Mouse (Mus musculus) kidney, postnatal 14 days (tissue): Measurements from ENCODE around the gene Brf1.

Experiments used
- DNase-seq: peaks from one replicate; pipeline ENCODE4 v3.0.0; 2022; ENCODE audit warnings: mixed read lengths

Gene Brf1

DNA sequence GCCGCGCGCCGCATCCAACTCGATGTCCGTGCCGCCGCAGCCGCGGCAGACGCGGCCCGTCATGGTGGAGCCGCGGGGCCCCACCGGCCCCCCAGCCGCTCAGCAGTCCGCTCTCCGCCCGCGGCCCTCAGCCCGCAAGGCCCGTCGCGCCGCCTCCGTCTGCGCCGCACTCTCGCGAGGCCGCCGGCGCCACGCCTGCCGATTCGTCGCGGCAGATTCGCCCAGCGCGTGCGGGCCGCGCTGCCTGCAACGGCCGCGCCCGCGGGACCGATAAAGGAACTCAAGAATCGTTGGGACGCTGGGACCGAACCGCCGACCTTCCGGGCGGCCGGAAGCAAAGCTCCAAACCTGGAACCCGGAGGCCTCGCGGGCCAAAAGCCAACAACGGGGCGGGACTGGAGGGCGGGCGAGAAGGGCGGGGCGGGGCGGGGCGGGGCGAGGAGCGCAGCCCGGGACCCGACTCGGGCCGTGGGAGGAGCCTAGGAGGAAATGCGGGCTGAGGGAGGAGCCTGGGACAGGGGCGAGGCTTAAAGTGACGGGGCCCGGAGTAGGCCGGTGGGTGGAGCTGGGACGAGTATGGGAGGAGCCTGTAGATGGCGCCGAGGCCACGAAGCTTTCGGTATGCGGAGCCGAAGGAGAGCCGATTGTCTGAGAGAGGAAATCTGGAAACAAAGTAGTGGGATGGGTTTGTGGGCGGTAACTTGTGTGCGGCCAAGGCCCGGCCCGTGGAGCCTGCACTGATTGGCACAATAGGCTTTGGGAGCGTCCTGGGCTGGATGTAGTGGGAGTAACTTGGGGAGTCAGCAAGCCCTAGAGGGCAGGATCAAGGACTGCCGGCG, at the start of gene Brf1:
TSS of gene Brf1 (minus strand) at position 411 of the 839 bp plus-strand sequence.
- DNase-seq, result peak; percentile 98

DNA sequence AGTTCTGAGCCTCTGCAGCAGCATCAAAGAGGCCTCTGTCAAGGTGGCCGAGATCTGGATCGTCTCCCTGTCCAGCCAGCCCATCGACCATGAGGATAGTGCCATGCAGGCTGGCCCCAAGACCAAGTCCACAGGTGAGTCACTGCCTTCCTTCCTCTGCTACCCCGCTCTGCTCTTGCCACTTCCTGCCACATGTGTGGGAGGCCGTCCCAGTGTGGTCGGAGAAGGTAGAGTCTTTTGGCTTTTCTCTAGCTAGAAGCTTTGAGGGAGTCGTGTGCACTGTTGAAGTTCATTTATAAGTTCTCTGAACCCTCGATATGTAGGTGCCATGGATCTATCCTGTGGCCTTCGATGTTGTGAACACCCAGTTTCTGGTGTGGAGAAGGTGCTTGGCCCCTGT, 49.3 kb upstream of the Brf1 start:
- DNase-seq, result no peak

DNA sequence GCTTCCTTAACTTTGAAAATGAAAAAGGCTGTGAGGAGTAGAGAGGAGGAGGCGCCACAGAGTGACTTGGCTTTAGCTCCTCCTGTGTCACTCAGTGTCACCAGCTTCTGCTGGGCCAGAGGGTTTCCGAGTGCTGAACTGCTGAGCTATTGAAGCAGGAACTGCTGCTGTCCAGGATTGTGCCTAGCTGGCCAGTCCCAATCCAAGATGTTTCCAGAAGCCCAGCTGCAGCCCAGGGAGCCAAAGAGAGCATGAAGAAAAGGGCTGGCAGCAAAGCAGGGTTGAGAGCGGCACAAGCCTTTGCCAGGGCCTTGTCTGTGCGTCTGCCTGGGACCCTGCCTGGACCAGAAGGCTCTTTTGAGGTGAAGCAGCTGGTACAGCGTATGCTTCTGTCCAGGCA, 47.6 kb upstream of the Brf1 start:
- no peak for DNase-seq

DNA sequence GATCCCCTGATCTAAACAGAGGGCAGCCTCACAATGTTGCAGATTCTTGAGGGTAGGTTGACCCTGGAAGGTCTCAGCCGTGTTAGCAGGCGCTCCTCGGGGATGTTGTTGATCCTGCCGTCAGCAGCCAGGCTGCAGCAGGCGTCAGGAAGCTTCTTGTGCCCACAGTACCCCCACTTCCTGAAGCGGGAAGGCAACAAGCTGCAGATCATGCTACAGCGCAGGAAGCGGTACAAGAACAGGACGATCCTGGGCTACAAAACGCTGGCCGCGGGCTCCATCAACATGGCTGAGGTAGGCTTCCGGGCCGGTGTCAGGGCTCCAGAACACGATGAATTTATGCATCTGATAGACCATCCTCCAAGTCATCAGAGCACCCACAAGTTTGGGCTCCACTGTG, 46.4 kb upstream of the Brf1 start:
- DNase-seq, result no peak

DNA sequence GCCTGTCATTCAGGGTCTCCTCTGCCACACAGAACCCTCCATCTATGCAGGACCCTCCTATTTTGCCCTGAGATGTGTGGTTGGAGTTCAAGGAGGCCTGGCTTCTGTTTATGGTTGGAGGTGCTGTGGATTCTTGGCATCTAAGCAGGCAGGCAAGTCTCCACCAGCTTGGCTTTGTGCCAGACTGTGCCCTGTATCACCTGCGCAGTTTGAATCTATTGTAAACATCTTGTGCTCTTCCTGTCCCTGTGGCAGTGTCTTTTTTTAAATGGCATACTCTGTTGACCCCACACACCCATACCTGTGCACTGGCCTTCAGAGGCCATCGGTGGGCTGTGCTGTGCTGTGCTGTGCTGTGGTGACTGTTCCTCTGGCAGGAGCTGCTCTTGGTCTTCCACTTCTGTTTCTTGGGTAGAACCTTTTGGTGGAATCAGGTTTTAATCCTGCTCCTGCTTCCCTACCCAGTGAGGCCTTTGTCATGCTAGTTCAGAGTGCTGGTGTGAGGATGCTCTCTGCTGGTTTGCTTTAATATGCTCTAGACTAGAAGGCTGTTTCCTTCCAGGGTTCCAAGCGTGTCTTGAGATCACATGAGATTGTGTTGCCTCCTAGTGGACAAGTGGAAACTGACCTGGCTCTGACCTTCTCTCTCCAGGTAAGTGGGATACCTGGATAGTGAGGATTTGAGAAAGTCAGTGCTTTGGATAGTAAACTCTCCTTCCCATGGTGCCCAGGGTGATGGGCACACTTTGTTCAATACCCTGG, 44.6 kb upstream of the Brf1 start:
- DNase-seq, result peak; percentile 67

DNA sequence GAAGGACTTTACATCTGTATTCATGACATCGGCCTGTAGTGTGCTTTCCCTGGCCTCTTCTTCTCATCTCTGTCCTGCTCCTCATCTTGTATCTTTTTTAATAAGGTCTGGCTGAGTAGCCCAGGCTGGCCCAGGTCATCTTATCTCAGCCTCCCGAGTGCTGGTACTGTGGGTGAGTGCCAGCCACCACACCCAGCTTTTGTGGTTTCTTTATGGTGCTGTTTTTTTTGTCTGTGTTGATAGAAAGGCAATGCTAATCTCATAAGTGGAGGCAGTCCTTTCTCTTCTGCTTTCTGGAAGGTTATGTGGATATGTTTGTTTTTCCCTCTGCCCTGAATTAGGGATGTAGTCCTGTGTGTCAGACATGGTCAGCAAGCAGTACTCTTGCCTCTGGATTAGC, 42.0 kb upstream of the Brf1 start:
- DNase-seq, result no peak

DNA sequence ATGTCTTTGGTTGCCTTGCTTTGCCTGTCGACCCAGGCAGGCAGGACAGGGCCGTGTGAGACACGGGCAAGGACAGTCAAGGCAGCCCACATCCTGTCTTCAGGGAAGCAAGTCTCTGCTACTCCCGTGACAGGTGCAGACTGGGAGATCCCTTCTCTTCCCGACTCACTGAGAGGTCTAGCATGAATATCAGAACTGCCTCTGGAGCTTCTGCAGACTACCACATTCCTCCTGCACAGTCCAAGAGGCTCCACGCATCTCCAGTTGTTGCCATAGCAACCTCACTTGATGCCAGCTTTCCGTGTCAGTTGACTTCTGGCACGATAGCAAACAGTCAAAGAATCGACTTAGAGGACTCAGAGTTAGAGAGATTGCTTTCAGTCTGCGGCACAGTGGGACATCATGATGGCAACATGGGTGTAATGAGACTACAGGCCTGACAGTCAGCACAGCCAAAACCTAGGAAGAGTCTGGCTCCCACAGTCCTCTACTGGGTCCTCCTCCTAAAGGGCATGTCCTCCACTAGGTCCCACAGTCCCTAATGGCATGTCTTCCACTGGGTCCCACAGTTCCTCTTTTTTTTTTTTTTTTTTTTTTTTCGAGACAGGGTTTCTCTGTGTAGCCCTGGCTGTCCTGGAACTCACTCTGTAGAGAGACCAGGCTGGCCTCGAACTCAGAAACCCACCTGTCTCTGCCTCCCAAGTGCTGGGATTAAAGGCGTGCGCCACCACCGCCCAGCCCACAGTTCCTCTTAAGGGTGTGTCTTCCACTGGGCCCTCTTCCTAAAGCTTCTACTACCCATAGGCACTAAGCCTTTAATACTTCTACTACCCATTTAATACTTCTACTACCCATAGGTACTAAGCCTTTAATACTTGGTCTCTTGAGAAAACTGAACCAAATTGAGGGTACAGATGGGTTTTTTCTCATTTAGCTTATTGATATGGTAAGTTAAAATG, 41.3 kb upstream of the Brf1 start:
- peak; percentile 40 for DNase-seq

DNA sequence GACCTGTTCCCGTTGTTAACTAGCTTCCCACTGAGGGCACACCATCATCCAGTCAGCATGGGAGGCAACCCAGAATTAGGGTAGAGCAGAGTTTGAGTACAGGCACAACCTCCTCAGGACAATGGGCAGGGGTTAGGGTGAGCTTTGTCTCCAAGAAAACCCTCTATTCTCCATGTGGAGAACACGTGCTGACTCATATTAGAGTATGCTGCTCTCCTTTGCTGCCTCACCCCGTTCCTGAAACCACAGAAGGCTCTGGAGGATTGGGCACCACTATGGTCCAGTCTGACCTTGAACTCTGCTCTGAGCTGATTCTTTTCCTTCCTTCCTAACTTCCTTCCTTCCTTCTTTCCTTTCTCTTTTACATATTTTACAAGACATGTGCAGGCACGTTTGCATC, 37.9 kb upstream of the Brf1 start:
- DNase-seq, result no peak

DNA sequence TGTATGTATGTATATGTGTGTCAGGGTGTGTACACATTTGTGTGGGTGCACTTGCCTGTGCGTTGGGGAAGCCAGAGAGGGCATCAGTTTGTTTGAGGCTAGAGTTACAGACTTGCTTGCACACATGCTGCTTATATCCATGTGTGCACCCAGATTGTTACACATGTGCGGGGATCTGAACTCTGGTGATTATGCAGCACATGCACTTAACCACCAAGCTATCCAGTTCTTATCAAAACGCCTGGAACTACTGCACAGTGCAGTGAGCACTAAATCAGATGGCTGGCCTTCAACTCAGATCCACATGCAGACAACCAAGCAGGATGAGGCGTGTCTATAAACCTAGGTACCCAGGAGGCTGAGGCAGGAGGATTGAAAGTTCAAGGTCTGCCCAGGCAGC, 36.5 kb upstream of the Brf1 start:
- DNase-seq, result no peak

DNA sequence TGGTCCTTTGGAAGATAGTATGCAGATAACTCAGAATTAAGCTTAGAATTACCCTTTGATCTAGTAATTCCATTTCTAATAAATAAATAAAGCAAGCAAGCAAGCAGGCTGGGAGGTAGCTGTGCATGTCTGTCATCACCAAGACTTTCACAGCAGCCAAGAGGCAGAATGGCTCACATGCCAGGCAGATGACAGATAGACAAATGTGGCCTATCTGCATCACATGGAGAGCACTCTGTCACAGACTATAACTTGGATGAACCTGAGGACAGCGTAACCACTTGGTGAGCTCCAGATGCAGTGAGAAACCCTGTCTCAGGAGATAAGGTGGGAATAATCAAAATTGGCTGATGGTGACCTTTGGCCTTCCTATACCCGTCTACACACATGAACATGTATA, 34.6 kb upstream of the Brf1 start:
- no peak for DNase-seq

DNA sequence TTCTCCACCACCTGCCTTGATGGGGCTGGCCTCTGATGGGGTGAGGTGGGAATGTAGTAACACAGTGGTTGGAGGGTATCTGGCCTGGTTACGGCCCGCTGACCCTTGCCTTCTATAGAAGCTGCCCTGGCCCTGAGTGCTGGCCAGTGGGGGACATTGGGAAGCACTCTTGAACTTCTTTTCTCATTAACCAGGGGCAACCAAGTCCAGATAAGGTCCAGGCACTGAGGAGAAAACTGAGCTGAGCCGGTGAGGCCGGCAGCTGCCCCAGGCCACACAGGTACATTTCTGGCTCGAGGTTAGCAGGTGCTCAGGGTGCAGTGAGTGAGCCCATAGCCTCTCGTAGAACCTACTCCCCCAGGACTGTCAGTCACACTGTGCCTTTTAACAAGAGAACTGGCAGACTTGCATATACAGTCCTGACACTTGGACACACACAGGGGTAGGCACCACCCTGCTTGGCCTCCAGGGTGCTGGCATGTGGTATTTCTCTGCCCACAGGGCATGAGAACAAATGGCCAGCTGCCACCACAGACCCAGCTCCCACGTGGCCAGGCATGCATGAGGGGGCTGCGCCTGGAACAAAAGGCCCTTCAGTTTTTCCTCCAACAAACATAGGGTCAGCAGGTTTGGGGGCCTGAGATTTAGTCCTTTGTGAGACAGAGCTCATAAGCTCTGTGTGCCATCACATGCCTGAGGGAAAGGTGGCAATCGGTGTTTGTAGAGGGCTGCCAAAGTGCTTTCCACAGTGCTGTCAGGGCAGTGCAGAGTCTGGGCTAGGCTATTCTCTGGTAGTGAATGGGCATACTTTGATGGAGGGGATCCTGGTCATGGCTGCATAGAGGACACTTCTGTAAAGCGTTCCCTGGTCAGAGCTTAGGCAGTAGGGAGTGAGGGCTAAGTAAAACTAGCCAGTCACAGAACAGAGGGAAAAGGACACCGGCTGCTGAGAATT, 32.1 kb upstream of the Brf1 start:
- DNase-seq, result peak; percentile 79

DNA sequence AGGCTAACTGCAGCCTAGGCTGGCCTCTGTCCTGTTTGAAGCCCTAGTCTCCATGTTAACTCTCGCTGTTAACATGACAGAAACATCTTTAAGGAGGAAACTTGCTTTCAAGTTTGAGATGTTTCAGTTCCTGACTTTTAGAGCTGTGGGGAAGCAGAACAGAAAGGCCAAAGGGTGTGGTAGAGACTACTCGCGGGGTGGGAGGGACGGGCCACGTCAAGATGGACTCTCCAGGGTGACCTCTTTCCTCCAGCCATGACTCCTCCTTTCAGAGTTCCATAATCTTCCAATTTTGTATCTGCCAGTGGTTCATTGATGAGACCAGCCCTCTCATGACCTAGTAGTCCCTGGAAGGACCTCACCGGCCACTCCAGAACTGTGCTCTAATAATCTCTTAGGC, 30.9 kb upstream of the Brf1 start:
- no peak for DNase-seq

DNA sequence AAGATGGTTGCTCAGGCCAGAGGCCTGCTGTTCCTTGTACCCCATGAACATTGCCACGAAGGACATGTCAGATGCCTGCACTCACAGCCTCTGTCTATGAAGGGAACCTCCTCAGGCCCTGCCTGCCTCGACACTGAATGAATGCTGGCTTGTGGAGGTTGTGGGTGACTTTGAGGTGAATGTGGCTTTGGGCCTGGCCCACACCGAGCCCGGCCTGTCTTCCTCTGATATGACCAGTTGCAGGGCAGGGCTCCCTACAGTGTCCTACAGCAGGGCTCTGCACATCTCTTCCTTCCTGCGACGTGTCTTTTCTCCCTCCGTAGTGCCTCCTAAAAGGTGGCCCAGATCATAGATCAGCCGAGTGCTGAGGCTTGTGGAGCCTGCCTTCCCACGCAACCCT, 30.5 kb upstream of the Brf1 start:
- DNase-seq, result no peak

DNA sequence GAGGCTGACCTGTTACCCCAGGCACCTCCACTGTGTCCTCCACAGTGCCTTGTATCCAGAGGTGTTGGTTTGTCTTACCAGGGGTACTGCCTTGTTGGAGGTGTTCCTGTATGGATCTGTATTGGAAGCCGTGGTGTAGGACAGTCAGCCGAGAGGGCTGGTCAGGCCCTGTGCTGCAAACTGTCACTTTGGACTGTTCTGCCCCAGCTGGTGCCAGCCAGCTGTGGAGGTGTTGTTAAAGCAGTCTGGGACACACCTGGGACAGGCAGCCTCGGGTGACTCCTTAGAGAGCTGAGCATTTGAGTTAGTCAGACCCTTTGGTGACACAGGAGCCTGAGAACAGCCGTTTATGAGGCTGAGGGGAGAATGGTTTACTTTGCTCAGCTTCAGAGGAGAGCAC, 29.5 kb upstream of the Brf1 start:
- no peak for DNase-seq

DNA sequence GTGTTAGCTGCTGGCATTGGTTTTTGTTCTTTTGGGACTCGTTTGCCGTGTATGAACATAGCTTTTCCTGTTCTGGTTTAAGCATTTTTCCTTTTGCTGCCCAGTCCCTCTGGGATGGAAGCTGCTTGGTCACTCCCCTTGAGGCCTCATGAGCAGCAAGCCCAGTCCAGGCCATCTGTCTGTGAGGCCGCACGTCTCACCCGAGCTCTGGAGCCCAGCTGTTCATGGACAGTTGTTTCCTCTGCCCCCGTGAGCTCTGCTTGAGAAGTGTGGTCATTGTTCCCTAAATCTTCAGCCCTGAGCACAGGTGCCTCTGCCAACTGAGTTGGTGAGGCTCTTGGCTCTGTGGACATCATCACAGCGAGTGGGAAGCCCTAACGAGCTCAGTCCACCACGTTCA, 28.4 kb upstream of the Brf1 start:
- DNase-seq, result no peak

DNA sequence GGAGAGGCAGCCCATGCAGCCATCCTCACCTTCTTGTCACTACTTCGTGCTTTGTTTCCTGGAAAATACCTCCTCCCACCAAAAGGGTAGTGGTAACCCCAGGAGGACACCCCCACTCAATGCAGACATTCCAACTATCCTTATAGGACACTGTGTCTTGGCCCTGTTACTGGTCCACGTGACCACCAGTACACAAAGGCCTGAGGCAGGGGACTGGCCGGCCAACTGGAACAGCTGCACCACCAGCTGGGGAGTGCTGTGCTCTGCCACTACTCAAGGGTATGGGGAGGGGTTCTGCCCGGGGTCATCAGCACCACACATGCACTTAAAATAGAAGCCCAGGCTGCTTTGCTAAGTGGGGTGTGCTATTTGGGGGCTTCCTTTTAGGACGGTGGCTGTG, 27.6 kb upstream of the Brf1 start:
- DNase-seq, result no peak

DNA sequence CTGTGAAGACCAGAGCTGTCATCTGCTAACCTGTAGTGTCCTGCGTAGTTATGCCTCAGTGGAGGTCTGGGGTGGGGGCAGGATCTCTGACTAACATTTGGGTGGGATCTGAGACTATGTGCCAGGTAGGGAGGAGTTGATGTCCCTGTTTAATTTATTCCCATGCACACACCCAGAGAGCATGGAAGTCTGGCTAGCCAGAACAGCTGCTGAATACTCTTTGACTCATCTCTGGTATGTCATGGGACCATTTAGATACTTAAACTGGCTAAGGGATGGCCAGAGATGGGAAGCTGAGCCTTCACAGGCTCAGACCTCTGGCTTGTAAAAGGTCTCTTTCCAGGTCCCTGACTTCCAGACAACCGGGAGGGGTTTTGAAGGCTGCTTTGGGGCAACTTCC, 27.0 kb upstream of the Brf1 start:
- DNase-seq, result no peak

DNA sequence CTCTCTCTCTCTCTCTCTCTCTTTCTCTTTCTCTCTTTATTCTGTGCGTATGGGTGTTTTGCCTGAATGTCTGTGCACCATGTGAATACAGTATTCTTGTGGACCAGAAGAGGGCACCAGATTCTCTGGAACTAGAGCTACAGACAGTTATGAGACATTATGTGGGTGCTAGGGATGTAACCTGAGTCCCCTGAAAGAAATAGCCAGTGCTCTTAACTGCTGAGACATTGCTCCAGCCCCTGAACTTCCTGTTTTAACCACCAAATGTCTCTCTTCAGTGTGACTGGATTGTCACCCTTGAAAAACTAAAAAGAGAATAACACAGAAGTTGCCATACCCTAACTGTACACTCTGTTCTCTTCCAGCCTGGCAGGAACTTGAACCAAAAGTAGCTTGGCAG, 26.1 kb upstream of the Brf1 start:
- no peak for DNase-seq

DNA sequence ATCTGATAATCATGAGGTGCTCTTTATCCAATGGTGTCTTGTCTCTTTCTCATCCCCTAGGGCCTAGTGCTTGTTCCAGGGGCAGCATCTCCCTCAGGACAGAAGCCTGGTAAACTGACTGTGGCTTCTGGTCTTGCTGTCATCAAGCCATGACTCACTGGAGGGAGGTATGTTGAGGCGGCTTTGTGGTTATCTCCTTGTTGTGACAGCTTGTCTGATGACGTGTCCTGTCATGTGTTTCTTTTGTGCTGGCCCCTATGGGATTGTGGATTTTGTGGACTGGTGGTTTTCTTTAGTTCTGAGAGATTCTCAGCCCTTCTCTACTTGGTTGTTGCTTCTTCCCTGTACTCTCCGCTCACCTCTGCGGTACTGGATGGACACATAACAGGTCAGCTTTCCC, 22.6 kb upstream of the Brf1 start:
- DNase-seq, result no peak

DNA sequence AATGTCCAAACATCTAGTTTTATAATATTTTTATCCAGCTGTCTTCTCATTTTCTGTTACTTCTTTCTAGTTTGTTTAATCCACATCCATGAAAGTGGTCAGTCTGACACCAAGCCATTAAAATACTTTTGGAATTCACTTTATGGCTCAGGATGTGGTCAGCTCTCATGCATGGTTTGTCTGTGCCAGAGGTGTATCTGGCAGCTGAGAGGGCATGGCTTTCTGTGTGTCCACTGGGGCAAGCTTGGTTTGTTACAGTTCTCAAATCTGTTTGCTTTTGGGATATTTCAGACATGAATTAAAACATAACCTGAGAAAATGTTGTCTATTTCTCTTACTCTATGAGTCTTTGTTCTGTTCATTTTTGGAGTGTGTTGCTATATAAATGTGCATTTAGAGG, 21.0 kb upstream of the Brf1 start:
- no peak for DNase-seq

DNA sequence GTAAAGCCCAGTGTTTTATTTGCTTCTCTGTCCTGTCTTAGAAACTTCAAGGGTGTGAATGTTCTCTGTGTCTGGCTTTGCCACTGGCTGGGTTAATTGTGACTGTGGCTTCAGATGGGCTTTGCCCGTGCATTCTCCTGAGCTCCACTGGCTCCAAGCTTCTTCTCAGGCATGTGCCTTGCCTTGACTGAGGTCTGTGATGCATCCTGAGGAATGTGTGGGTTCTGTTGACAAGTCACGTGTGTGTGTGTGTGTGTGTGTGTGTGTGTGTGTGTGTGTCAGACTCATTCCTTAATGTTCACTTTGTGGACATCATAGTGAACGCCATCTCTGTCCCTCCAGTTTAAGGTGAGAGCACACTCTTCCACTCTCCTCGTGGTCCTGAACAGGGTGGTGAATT, 18.3 kb upstream of the Brf1 start:
- DNase-seq, result no peak

DNA sequence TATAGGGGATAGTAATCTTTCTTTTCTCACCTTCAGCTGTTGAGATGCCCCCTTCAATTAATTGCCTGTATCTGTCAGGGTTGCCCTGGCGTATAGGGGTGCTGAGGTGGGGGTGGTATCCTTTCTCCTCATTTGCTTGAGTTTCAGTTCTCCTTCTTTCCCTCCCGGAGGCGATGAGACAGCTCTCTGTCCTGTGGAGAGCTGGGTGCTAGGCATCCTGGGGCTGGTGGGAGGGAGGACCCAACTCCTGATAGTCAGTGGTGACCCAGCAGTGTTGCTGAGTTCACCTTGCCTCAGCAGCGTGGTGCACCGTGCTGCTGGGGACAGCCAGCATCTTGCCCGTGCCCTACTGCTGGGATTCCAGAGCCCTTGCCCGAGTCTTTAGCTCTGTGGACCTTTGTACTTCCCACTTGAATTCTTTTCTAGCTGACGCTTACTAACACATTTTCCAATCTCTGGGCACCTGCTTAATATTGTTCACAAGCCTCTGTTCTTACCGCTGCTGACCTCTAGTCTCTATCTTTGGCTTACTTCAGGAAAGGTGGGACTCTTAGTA, 17.0 kb upstream of the Brf1 start:
- peak; percentile 48 for DNase-seq
